Mouse (Mus musculus) olfactory bulb, adult 2 months (tissue): ENCODE results near the gene Tmcc2. TPM values are rescaled to one million over a fixed set of nuclear protein-coding genes. Genes with fewer than 3 reads are reported as not detected.

Experiments
- H3K27ac ChIP-seq: fragments of 200-500 bp; 2 replicates; pipeline ENCODE4 v1.5.1; 2012; ENCODE audit warnings: low read depth, low read length; ENCODE audit not compliant: insufficient read depth
- H3K4me1 ChIP-seq: fragments of 200-500 bp; 2 replicates; pipeline ENCODE4 v1.6.1; 2012; ENCODE audit warnings: low read length; ENCODE audit not compliant: control insufficient read depth, insufficient read depth
- H3K4me3 ChIP-seq: fragments of 200-500 bp; 2 replicates; pipeline ENCODE4 v1.5.1; 2012; ENCODE audit warnings: mild to moderate bottlenecking, low read depth, low read length, moderate library complexity; ENCODE audit not compliant: insufficient read depth
- CTCF ChIP-seq: fragments of 200-500 bp; IDR thresholded peaks from 2 replicates; pipeline ENCODE4 v1.5.1; 2012; ENCODE audit warnings: low read depth, mild to moderate bottlenecking, low read length, moderate library complexity; ENCODE audit not compliant: insufficient read depth
- POLR2A ChIP-seq: fragments of 200-500 bp; IDR thresholded peaks from 2 replicates; pipeline ENCODE4 v1.6.1; 2012; ENCODE audit warnings: mild to moderate bottlenecking, low read depth, low read length, moderate library complexity; ENCODE audit not compliant: insufficient read depth
- WGBS: fragments of 180-500 bp; shearing (Covaris S2); methylation state at CpG from one replicate; pipeline ENCODE4 v1.1.7; 2018; 5-methylcytosine and 5-hydroxymethylcytosine counted together
- polyA plus RNA-seq: library from polyadenylated mRNA; stranded (reverse); fragments of >200 nt; gene quantifications from 2 replicates; pipeline ENCODE4 v1.2.4, GENCODE M21; 2012; ENCODE audit warnings: low replicate concordance; ENCODE audit not compliant: missing spikeins, insufficient read depth, insufficient read length

Tmcc2 gene
- polyA plus RNA-seq, 1 experiment = not detected

GRCm38 (mm10) chr1:132422912-132423696 lies 32.0 kb upstream of the Tmcc2 start:
- TF ChIP-seq CTCF (no peak), POLR2A (no peak)
- Histone ChIP-seq H3K4me3 (no peak overlapping the region), H3K27ac (no peak overlapping the region), H3K4me1 (peaks cover 3% of the 10 kb centered on the region; the same call in 1 of the 2 replicates)
- WGBS = 96% methylated on average over 5 of the region's 5 CpGs

- TF ChIP-seq POLR2A (no peak), CTCF (no peak)
- Histone ChIP-seq H3K4me3 (no peak overlapping the region), H3K4me1 (peaks cover 3% of the 10 kb centered on the region; the same call in 1 of the 2 replicates), H3K27ac (no peak overlapping the region)
- 76% methylated on average over 7 of the region's 7 CpGs for WGBS
These were observed 29.6 kb upstream of the Tmcc2 start for GRCm38 (mm10) chr1:132420662-132421061.

GRCm38 (mm10) chr1:132420206-132420605 lies 29.1 kb upstream of the Tmcc2 start:
- TF ChIP-seq POLR2A = no peak
- TF ChIP-seq CTCF = no peak
- Histone ChIP-seq H3K27ac (no peak overlapping the region), H3K4me3 (no peak overlapping the region), H3K4me1 (peaks cover 3% of the 10 kb centered on the region; the same call in 1 of the 2 replicates)
- 72% methylated on average over 2 of the region's 2 CpGs for WGBS

GRCm38 (mm10) chr1:132417319-132418251 lies 26.5 kb upstream of the Tmcc2 start, which contains the start of gene Dstyk:
Gene Dstyk (plus strand): TSS chr1:132417555.
- Histone ChIP-seq H3K27ac (peak within 1 kb of the TSS; percentile 78), H3K4me3 (peak within 1 kb of the TSS; percentile 81), H3K4me1 (no peaks in the 10 kb centered on the region)
- TF ChIP-seq POLR2A = peak; percentile 81
- TF ChIP-seq CTCF = peak; percentile 46; the same call in 1 of the 2 replicates
- under 1% methylated on average over 85 of the region's 85 CpGs for WGBS

GRCm38 (mm10) chr1:132416943-132417290 lies 25.8 kb upstream of the Tmcc2 start:
- TF ChIP-seq POLR2A (no peak), CTCF (no peak)
- 11% methylated on average over 6 of the region's 6 CpGs for WGBS
- peak overlapping the region; percentile 81 for H3K4me3 ChIP-seq
- no peaks in the 10 kb centered on the region for H3K4me1 ChIP-seq
- peak overlapping the region; percentile 62 for H3K27ac ChIP-seq

- no peak overlapping the region for H3K27ac ChIP-seq
- TF ChIP-seq POLR2A (no peak), CTCF (no peak)
- WGBS = 74% methylated on average over 8 of the region's 8 CpGs
- no peaks in the 10 kb centered on the region for H3K4me1 ChIP-seq
- no peak overlapping the region for H3K4me3 ChIP-seq
These were observed 25.3 kb upstream of the Tmcc2 start for GRCm38 (mm10) chr1:132416244-132416942.

GRCm38 (mm10) chr1:132410657-132411056 lies 19.6 kb upstream of the Tmcc2 start:
- no peak overlapping the region for H3K27ac ChIP-seq
- 91% methylated on average over 3 of the region's 3 CpGs for WGBS
- no peak for TF ChIP-seq CTCF
- TF ChIP-seq POLR2A = no peak
- no peak overlapping the region for H3K4me3 ChIP-seq
- no peaks in the 10 kb centered on the region for H3K4me1 ChIP-seq

- H3K4me3 ChIP-seq = no peak overlapping the region
- 100% methylated on average over 1 of the region's 1 CpGs for WGBS
- H3K4me1 ChIP-seq = no peaks in the 10 kb centered on the region
- no peak overlapping the region for H3K27ac ChIP-seq
- TF ChIP-seq POLR2A = no peak
- no peak for TF ChIP-seq CTCF
These were observed 10.8 kb upstream of the Tmcc2 start for GRCm38 (mm10) chr1:132401843-132402242.

GRCm38 (mm10) chr1:132400538-132400937 lies 9.5 kb upstream of the Tmcc2 start:
- TF ChIP-seq POLR2A (no peak), CTCF (no peak)
- 67% methylated on average over 1 of the region's 1 CpGs for WGBS
- no peak overlapping the region for H3K27ac ChIP-seq
- no peaks in the 10 kb centered on the region for H3K4me1 ChIP-seq
- no peak overlapping the region for H3K4me3 ChIP-seq
